Mouse (Mus musculus): ENCODE results near the gene Dock2. TPM values are rescaled to one million over a fixed set of nuclear protein-coding genes. Genes with fewer than 3 reads are reported as not detected.
"Not testable (repeated sequence)": the region's sequence is repeated elsewhere in the genome, so short reads cannot be mapped to it uniquely, and the experiment has no call there.

Dock2 gene
- total RNA-seq (2021): 1 to 10 TPM; 6.4 to 8.1 TPM
- long read RNA-seq, experiment 1, full-length matches to known transcripts: 1 of 1 reads
- long read RNA-seq, experiment 1, partial matches to known transcripts: 0 of 1 reads
- long read RNA-seq, experiment 1, other reads (novel, unspliced or antisense): 0 of 1 reads
- long read RNA-seq, experiment 2, full-length matches to known transcripts: 1 of 2 reads
- long read RNA-seq, experiment 2, partial matches to known transcripts: 1 of 2 reads
- long read RNA-seq, experiment 2, other reads (novel, unspliced or antisense): 0 of 2 reads

DNA sequence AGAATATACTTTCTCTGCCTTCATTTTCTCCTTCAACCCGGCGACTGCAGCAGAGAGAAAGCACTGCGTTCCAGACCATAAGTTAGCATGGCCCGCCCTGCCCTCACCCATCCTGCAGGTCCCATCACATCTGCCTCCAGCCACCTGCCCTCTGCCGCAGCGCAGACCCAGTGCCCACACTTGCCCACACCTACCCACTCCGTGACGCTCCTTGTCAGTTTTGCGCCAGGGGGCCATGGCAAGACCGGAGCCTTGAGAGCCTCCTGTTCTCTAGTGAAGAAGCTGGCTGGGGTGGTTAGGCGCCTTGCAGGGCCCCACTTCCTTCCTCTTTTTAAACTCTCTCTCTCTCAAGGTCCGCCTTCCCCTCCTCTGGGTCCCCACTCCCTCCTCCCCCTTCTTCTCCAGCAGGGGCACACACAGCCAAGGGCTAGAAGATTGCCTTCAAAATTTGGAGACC lies at the start of gene Dock2:
TSS of gene Dock2 (minus strand) at position 306 of the 457 bp plus-strand sequence.
- DNase-seq: no peak

DNA sequence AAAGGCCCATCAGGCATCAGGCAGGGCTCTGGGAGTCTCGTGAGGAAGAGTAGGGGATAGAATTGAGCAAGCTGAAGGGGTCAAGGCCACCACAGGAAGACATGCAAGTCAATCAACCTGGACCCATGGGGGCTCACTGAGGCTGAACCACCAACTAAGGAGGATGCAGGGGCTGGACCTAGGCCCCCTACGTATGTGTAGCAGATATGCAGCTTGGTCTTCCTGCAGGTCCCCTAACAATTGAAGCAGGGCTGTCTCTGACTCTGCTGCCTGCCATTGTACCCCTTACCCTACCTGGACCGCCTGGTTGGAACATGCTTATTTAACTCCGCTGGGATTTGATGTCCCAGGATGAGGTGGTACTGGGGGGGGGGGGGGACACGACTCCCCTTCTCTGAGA lies 49.0 kb upstream of the Dock2 start:
- DNase-seq: no peak

DNA sequence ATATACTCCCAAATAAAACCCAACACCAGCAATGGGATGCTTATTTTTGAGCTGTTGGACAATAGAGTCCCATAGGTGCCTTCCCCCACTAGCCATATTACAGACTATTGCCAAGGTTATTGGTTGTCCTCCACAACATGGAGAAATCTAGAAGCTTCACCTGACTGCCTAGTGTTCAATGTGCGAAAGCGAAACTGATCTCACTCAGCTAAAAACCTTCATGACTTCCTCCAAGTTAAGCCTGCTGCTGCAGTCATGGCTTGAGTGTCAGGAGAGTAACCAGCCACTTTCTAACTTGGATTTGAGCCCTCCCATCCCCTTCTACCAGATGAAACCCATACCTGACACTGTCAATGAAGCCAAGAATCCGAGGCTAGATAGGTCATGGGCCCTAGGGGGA lies 44.1 kb upstream of the Dock2 start:
- DNase-seq: no peak

DNA sequence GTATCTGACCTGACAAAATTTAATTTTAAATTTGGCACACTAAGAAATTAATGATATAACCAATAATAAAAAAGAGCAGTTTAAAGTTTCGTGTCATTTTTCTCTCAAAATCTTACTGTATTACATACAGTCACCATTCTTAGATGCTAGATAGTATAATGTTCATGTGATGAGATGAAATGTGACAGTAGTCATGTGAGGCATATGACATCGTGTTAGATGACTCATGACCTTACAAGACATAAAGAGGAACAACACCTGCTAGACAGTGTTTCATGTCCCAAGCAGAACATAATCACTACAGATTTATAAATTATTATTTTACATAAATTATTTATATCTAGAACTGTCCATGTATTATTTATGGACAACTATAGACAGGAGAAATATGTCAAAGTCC lies 43.2 kb upstream of the Dock2 start:
- no peak for DNase-seq

DNA sequence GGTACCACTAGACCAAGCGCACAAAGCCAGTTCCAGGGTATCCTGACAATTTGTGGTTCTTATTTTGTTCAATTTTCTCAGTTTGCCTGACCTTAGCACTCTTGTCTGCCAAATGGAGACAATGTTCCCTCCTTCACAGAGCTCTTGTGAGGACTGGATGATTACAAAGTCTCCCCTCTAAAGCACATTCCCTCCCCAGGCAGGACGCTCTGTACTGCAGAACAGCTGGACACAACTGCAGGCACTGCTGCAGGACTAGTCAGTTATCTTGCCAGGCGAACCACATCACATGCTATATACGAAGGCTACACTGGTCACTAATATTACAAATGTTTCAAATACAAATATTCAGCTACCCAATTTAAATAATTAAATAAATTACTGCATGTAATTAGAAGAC lies 41.1 kb upstream of the Dock2 start:
- DNase-seq: no peak

DNA sequence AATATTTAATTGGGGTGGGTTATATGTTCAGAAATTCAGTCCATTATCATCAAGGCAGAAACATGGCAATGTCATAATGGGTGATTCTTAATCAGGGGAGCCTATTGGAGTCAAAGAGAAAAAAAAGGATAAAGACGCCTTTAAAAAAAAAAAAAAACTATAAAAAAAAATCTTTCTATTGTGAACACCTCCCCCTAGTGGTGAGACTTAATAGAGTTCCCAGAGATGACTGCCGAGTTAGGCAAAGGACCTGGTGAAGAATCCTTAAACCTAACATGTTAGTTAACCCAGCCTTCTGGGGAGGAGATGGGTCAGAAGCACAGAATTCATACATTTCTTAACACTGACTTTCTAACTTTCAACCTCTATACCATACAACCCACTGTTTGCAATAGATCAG lies 31.1 kb upstream of the Dock2 start:
- no peak for DNase-seq

DNA sequence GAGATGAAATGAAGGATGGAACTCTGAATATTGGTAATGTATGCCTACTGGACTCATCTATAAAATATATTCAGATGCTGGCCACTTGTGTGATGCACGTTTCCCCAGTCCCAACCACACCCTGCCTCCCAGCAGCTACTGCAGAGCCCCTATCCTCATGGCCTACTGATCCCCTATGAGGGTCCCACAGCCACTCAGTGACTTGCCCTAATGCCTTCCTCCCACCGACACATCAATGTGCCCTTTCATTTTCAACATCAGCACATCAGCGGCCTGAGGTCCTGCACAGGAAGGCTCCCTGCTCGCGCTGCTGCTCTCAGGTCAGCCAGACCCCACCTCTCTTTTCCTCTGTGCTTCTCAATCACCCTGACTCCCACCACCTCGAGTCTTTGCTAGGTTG lies 30.6 kb upstream of the Dock2 start:
- no peak for DNase-seq

DNA sequence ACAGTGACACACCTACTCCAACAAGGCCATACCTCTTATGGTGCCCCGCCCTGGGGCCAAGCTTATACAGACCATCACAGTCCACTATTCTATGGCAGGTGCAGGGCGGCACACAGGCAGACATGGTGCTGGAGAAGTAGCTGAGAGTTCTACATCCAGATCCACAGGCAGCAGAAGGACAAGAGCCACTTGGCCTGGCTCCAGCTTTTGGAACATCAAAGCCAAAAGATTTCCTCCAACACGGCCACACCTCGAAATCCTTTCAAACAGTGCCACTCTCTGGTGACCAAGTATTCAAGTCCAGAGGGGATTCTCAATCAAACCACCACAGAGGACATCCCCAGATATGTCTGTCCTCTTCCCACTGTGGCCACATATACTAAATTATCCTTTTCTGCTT lies 21.3 kb upstream of the Dock2 start:
- not testable (repeated sequence) for DNase-seq

DNA sequence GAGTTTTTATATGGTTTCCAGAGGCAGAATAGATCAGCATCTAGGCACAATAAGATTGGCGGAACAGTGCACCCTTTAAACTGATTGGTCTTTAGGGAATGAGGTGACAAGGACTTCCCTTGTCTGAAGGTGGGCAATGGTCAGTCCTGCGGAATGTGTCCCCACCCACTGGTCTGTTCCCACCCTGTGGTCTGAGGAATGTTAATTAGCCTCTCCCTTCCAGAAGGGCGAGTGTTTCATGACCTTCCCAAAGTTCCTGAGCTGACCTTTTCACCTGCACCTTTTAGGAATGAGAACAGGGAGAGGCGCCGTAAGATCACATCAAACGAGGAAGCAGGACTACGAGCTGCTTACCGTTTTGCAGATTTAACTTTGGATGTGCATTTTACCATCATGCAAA lies 14.4 kb upstream of the Dock2 start:
- not testable (repeated sequence) for DNase-seq

DNA sequence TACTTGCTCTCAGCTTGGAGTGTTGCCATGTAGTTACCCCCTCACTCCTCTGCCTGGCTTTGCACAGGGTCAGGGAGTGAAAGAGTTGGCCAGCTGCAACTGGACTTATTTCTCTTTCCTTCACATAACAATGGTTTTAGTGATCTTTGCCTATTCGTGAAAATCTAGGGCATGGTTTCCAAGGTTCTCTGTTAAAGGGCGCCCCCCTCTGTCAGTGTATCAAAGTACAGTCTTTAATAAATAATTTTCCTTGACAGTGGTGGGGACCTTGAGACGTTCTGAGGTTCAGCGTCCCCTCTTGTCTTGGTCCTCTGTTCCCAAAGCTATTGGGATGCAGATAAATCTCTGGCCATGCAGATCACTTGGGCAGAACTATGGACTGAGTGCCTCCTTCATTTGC lies 12.4 kb upstream of the Dock2 start:
- DNase-seq: peak; percentile 59

DNA sequence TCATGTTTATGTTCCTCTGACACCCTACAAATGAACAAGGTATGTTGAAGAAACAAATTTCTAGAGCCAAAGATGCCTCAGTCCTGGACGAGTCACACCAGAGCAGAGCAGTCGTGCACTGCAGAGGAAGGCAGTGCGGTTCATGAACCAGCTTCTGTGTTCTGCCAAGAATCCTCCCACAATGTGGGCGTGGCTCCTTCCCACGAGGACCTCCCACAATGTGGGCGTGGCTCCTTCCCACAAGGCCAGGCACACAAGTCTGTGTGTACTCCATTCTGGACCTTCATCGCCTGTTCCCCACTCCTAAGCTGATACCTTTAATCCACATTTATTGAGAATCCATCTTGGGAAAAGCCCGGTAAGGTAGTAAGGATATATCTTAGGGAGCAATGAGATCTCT lies 8.2 kb upstream of the Dock2 start:
- DNase-seq: no peak

DNA sequence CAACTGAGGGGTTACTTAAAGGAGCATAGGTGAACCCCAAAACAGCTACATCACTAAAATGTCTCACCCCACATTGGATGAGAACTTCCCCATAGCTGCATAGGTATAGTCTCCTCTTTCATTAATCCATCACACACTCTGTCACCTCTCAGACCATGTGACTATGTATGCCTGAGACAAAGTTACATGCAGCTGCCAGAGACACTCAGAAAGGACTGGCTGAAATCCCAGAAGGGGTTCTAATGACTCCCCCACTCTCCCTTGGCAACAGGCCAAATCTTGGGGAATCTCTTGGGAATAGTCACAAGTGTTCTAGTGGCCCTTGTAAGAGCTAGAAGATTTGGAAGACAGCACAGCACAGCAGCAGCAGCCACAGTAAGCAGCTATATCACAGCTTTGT lies 1.2 kb upstream of the Dock2 start:
- DNase-seq: no peak

DNA sequence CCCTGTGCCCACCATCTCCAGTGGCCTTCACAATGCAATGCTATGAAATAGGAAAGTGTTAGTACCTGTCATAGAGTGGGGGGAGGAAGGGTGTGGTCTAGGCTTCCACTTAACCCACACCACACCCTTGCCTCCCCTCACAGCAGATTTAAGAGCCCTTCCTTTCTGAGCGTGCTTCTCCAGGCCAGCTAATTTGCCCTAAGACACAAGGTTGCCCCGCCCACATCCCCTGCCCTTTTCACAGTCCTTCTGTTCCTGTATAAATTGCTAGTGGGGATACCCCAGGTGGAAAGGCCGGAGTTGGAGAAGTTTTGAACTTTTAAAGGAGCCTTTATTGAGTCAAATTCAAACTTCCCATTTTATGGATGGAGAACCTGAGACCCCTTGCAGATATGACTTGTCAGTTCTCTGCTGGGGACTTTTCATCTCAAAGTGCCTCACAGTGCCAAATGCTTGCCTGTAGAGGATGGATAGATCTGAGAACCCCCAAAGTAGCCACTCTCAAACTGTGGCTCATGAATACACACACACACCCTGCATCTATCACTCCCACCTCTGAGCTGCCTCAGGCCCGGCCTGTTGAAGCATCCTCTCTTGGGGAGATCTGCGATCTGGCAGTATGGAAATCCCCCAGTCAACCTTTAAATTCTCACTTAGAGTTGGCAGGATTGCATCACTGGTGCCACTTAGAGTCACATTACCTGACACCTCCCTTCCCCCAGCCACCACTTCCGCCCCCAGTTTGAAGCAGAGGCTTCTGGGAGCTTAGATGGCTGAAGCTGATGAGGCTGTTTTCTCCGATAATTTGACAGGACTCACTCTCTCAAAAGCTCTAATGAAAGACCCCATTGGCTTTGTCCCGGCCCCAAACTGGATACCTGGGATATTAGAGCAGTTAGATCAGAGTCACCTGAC lies 919 bp downstream of the Dock2 start:
- DNase-seq: no peak

DNA sequence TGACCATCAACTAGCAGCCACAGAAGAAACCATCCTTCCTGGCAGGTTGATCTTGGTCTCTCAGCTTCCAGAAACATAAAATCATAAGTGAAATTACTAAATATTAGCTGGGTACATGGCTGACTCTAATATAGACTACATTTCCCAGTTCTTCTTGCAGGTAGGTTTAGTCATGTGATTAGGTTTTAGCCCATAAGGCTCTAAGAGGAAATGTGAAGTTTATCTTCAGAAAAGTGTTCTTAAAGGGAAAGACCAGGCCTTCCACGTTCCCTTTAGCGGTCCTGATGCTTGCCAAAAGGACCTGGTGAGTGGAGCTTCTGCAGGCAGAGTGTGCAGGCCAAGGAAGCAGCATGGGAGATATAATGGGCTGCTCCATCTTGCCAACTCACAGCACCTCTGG lies 2.9 kb downstream of the Dock2 start:
- no peak for DNase-seq

DNA sequence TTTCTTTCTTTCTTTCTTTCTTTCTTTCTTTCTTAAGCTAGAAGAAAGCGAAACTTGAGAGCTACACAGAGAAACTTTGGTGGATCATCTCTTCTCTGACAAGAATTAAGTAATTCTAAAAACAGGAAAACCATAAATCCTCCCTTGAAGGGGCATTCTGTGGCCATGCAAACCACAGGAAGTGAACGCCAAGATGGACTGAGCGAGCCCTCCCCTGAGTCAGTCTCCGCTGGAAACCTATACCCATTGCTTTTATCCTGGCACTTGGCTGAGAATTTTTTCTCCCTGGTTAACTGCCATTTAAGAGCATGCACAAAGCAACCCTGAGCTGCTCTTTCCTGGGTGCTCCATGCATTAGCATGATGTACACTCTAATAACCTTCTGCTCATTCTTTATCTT lies 3.7 kb downstream of the Dock2 start:
- no peak for DNase-seq

DNA sequence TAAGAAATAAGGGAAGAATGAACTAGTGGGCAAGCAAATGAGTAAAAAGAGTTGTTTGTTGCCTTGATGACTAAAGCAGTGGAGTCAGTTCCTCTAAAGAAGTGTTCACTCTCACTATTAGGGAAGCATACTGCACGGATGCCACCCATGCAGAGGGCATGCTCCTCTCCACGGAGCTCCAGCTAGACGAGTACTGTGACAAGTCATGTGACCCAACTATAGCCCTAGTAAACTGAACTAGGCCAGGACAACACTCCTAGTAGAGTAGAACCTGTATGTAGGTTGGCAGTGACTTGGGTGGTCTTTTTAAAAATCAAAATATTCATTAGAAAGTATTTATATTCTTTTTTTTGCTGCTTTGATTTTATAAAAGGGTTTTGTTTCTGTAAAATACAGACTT lies 5.3 kb downstream of the Dock2 start:
- no peak for DNase-seq

DNA sequence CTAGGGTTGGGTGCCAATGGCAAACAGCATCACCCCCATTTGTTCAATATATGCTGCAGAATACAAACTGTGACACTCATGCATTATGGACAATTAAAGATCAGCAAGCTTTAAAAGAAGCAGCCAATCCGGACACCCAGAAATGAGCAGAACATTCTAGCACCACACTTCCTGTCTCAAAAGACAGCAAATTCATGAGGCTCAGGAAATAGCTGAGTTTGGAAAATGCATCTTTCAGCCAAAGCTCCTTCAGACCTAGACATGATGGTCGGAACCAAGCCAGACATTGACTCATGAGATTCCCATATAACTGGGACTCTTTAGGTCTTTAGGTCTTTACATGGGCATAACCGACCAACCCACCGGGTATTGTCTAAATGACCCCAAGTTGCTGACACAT lies 6.2 kb downstream of the Dock2 start:
- no peak for DNase-seq

DNA sequence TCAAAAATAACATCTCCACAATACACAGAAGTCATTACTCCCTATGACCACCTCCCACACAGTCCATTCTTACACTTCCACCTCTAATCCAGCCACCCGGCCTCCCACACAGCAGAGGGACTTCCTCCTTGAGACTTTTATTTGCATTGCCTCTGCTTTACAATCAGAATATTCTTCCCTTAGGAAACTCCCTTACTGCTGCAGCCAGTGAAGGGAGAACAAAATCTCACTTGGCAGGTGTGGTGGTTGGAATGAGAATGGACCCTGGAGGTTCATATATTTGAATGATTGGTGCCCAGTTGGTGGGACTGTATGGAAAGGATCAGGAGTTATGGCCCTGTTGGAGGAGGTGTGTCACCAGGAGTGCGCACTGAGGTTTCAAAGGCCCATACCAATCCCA lies 7.6 kb downstream of the Dock2 start:
- DNase-seq: no peak

DNA sequence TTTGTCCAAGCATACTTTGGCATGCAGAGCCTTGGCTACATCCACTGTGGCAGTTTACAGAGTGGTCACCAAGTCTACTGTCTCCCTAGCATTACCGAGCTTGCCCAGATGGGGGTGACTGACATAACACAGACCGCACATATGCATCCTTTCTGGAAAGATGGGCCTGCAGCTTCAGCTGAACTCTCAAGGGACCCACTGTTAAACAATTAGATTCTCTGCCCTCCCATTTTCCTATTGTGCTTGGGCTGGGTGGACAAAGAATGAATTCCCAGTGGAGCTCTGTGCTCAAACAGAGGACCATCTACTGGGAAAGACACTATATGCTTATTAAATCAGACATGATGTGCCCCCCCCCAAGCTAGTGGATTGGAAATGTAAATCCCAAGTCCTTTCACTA lies 9.1 kb downstream of the Dock2 start:
- DNase-seq: no peak

DNA sequence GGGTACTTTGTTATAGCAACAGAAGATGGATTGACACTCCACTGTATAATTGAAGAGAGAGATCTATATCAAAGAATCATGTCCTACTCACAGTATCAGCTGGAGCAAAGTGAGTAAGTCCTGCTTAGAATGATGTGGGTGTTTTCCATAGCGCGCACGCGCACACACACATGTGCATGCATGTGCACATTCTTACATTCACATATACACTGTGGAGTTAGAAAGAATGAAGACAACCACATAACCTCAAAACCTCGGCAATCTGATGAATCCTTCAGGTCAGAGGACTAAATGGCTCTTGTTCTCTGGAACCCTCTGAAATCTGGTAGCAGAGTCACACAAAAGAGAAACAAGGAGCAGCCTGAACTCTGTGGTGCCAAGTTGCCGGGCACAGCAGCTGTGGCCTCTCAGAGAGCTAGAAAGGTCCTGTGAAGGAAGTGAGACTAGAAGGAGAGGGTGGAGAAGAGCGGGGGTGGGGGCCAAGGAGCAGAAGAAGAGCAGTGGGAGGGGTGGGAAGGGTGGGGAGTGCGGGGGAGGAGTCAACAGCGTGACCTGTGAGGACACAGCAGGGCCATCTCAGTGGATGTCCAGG lies 10.3 kb downstream of the Dock2 start:
- DNase-seq: no peak

DNA sequence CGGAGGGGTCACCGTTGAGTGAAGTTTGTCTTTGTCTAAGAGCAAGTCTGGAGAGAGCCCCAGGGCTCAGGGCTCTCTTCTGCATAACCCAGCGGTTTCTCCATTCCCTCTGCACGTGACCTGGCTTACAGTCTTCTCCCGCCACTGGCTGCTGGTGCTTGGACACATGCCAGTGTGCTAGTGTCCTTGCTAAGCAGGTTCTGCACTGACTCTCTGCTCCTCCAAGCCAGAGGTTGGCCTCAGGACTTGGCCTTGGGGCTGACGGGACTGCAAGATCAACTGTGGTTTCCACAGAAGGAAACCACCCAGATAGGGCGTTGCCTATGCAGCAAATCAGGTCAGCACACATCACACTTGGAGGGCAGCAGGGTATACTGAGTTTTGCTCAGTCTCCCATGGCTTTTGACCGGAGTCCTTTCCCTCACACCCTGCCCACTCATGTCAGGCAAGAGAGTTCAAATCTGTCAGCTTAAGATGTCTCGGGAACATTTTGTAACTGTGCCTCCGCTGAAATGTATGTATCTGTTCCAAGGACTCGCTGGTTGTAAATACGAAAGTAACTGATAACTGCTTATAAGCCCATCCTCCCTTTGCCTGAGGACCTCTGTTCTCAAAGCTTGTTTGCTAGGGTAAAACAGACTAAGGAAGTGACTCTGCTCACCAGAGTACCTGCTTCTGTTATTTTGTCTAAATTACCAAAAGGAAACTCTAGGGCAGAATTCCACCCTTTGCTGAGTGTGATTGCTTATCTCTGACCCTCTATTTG lies 12.3 kb downstream of the Dock2 start:
- peak; percentile 88 for DNase-seq

DNA sequence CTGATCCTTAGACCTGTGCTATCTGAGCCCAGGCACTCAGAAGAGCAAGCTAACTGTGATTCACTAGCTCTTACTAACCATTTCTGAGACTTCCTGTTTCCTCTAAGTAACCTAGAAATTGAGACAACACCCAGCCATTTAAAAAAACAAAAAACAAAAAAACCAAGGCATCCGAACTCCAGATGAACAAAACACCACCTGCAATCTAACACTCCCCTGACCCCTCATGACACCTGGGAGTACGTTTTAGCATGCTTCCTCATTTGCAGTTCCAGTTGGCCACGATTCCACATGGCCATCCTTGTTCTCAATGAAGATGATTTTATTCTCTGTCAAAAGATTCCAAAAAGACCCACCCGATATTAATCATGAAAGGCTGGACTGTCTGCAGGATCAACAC lies 13.0 kb downstream of the Dock2 start:
- DNase-seq: no peak

DNA sequence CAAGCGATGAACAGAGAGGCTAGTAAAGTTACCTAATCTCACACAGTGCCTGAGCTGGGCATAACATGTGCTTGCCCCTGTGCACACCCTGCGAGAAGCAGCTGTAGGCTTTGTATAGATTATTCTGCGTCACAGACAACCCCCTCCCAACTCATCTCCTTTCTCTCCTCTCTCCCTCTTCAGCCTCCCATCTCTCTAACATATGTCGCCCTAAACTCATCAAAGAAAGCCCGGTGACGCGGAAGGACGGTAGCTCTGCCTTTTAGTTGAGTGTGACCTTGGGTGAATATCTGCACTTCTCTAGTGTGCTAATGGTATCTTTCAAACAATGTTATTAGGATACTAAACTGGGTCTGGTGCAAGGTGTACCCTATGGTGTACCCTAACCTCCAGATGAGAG lies 13.7 kb downstream of the Dock2 start:
- no peak for DNase-seq
